Mouse (Mus musculus): Measurements from ENCODE around the gene Pdcd6. TPM values are rescaled to one million over a fixed set of nuclear protein-coding genes. Genes with fewer than 3 reads are reported as not detected.

Pdcd6 gene
- polyA plus RNA-seq, 1 experiment from 2014 or later, result 136 TPM

GRCm38 (mm10) chr13:74260231-74260992 is 57.0 kb downstream of the Pdcd6 start:
- Histone ChIP-seq H3K36me3 (no peaks in the 10 kb centered on the region), H3K4me2 (peak overlapping the region; percentile 97), H3K4me3 (peak overlapping the region; percentile 54), H3K27ac (0 out of 2 replicates have a peak overlapping the region, but pooled peaks have one; percentile 21), H3K27me3 (no peaks in the 10 kb centered on the region), H3K9ac (peak overlapping the region; percentile 61), H3K9me3 (no peaks in the 10 kb centered on the region), H3K4me1 (peaks cover 7% of the 10 kb centered on the region; the same call in 1 of the 2 replicates)
- WGBS, result 4% methylated on average over 10 of the region's 10 CpGs
- peak; percentile 83 for ATAC-seq (ENCODE audit: borderline replicate concordance, extremely low read depth, low FRiP score, low TSS enrichment)

DNA sequence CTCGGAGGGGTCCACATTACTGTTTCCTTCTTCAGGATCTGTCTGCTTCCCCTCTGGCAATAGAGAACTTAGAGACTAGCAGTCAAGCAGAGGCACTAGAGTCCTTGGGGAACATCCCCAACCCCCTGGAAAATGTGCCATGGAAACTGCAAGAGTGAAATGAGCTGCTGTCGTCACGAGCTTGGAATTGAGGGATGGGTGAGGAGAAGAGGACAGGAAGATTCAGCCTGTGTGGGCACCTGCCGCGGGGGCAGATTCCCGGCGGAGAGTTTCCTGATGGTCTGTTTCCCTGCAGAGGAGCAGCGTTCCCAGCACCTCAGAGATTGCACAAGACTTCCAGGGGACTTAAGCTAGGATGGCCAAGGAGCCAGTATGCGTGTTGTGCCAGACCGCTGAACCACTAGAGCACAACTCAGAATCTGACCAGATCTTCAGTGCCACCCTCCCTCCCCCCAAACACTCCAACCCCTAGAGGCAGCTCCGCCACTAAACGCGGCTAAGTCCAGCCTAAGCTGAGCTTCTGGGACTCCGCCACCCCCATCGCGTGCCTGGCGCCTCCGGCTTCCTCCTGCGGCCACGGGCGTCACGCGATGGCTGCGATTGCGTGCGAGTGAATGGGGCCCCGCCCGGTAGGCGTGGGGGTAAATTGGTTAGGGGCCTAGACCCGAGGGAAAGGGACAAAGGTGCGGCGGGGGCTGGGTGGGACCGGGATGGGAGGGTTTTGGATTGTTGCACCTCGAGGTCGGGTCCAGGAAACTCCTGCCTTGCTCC is 57.7 kb downstream of the Pdcd6 start:
- Histone ChIP-seq H3K4me2 (peak overlapping the region; percentile 97), H3K27me3 (no peaks in the 10 kb centered on the region), H3K4me1 (peaks cover 7% of the 10 kb centered on the region; the same call in 1 of the 2 replicates), H3K4me3 (peak overlapping the region; percentile 54), H3K9me3 (no peaks in the 10 kb centered on the region), H3K27ac (0 out of 2 replicates have a peak overlapping the region, but pooled peaks have one; percentile 21), H3K36me3 (no peaks in the 10 kb centered on the region), H3K9ac (peak overlapping the region; percentile 61)
- 4% methylated on average over 35 of the region's 35 CpGs for WGBS
- peak; percentile 85 for ATAC-seq (ENCODE audit: borderline replicate concordance, extremely low read depth, low FRiP score, low TSS enrichment)

Other genes with a start within 250 kb of the Pdcd6 start
- not detected in 2 replicates for gene Slc9a3, start 196.1 kb downstream of the Pdcd6 start, polyA plus RNA-seq (2015; fragmentation: Nextera tagmentation; extraction: Ambion mirVana)
- 69.4 and 72.7 TPM in 2 replicates for gene Exoc3, start 108.8 kb downstream of the Pdcd6 start, polyA plus RNA-seq (2015; fragmentation: Nextera tagmentation; extraction: Ambion mirVana)
- gene Ahrr, start 25.2 kb downstream of the Pdcd6 start, polyA plus RNA-seq (2015; fragmentation: Nextera tagmentation; extraction: Ambion mirVana), result 0.54 and 0.87 TPM in 2 replicates
- 262 and 281 TPM in 2 replicates for gene Sdha, start 32.7 kb upstream of the Pdcd6 start, polyA plus RNA-seq (2015; fragmentation: Nextera tagmentation; extraction: Ambion mirVana)
- gene Ccdc127, start 32.7 kb upstream of the Pdcd6 start, polyA plus RNA-seq (2015; fragmentation: Nextera tagmentation; extraction: Ambion mirVana), result 50.2 and 51.1 TPM in 2 replicates
- gene Lrrc14b, start 46.4 kb upstream of the Pdcd6 start, polyA plus RNA-seq (2015; fragmentation: Nextera tagmentation; extraction: Ambion mirVana), result 0.13 TPM in 1 of 2 replicates, not detected in the other
- gene Zfp72, start 73.3 kb upstream of the Pdcd6 start, polyA plus RNA-seq (2015; fragmentation: Nextera tagmentation; extraction: Ambion mirVana), result 5.4 and 5.9 TPM in 2 replicates
- gene Ftl1-ps1, start 82.1 kb upstream of the Pdcd6 start, polyA plus RNA-seq (2015; fragmentation: Nextera tagmentation; extraction: Ambion mirVana), result 73.5 and 77.1 TPM in 2 replicates
- 22.8 and 22.9 TPM in 2 replicates for gene Zfp825, start 176.4 kb upstream of the Pdcd6 start, polyA plus RNA-seq (2015; fragmentation: Nextera tagmentation; extraction: Ambion mirVana)